Mouse (Mus musculus): Measurements from ENCODE around the gene Calr3.

The Calr3 gene

DNA sequence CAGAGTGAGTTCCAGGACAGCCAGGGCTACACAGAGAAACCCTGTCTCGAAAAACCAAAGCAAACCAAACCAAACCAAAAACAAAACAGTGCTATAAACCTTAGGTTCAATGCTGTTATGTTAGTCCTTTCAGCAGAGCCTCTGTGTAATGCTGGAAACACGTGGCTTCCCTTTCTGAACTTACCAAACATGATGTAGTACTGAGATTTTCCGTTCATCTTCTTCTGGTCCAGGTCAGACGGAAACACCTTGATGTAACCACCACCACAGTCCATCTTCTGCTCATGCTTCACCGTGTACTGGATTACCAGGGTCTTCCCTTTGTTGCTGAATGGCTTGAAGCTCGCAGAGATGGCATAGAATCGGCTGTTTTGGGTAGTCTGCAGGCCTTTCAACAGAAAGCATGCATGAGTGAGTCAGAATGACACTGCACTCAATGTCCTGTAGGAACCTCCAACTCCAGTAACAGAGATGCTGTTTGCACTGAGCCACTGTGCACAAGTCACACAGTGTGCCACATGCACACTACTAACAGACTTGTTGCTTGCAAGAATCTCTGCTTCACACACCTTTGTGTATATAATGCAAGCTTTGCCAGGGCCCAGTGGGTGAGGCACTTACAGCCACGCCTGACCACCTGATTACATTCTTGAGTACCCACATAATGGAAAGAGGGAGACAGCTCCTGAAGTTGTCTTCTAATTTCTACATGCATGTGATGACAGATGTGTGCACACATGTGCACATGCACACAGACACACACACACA, 5.2 kb downstream of the Calr3 start:
- in situ Hi-C loops (cut with MboI, MseI): no loop called here

DNA sequence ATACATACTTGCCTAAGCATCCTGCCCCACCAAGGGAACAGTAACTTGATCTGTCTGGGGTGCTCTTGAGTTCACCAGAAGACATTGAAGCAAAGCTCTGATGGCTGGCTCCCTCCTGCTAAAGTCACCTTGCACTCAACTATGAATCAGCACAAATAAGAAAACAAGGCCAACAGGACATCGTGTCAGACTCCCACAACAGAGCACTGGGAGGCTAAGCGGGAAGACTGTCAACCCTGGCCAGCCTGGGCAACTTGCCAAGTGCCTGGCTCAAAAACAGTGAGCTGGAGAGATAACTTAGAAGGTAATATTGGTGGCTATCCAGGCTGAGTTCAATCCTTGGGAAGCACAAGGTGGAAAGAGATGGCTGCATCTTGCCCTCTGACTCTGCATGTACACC, 8.7 kb downstream of the Calr3 start:
- in situ Hi-C loops (cut with MboI, MseI): no loop called here

GRCm38 (mm10) chr8:72429676-72430075, 14.0 kb downstream of the Calr3 start:
- in situ Hi-C loops (cut with MboI, MseI): no loop called here

DNA sequence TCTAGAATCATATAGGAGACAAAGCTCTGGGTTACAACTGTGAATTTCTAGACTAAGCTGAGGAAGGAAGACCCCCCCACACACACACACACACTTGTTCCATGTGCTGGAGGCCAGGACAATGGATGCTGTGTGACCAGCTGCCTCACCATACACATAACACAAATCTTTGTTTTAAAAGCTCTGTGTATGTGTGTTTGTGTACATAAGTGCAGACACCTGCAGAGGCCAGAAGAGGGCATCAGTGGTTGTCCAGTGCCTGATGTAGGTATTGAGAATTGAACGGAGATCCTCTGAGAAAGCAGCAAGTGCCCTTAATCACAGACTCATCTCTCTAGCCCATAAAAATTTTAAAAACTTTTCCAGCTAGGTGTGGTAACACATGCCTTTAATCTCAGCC, 20.7 kb downstream of the Calr3 start:
- in situ Hi-C loops (cut with MboI, MseI): loop anchor here (5.0 kb wide), 1 partner anchor 219 kb away; no protein-coding TSS in a partner anchor

DNA sequence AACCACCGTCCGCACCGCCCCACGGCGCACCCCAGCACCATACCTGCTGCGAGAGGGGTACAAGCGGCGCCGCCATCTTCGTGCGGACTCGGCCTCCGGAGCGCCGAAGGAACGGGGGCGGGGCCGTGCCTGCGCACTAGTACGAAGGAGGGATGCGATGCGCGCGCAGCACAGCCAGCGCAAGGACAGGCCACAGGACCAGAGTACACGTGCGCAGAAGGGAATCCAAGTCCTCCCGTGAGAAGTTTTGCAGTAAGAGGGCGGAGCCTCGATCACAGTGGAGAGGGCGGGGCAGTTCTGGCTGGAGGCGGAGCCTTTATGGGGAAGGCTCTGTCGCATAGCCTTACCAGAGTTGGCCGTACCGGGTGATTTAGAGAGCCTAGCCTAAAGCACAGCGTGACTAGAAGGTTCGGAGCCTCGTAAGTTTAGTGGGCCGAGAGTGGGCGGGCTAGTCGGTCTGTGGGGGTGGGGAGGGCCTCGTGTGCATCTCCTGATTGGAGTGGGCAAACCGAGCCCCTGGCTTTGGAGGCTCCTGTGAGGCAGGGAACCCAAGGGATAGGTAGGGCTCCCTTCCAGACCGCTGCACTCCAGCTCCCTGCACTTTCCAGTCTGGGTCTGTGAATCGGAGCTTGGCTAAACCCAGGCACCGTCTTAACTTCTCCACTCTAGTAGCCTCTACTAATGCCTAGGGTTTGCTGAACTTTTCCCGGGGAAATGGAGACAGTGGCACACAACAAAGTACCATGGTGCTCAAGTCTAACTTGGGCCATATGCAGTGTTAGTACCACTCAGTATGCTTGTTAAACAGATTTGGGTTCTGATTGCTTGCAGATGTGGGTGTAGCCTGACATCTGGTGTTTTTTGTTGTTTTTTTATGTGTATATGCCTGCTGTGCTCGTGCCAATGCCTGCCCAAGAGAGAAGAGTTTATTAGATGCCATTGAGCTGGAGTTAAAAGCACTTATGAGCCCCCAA, 22.0 kb downstream of the Calr3 start, which contains the start of gene Eps15l1:
TSS of gene Eps15l1 (minus strand) at position 99 of the 974 bp plus-strand sequence.
- in situ Hi-C loops (cut with MboI, MseI): loop anchor here (5.0 kb wide), 1 partner anchor 221 kb away; no protein-coding TSS in a partner anchor

- in situ Hi-C loops (cut with MboI, MseI): loop anchor here (5.0 kb wide), 1 partner anchor 222 kb away; no protein-coding TSS in a partner anchor
Measured at GRCm38 (mm10) chr8:72420571-72421361, 22.9 kb downstream of the Calr3 start.

- in situ Hi-C loops (cut with MboI, MseI): no loop called here
Measured at GRCm38 (mm10) chr8:72418073-72418472, 25.6 kb downstream of the Calr3 start.

GRCm38 (mm10) chr8:72415252-72415651, 28.4 kb downstream of the Calr3 start:
- in situ Hi-C loops (cut with MboI, MseI): no loop called here

- in situ Hi-C loops (cut with MboI, MseI): no loop called here
Measured at GRCm38 (mm10) chr8:72413839-72414238, 29.8 kb downstream of the Calr3 start.

- in situ Hi-C loops (cut with MboI, MseI): no loop called here
Measured at GRCm38 (mm10) chr8:72409443-72409842, 34.2 kb downstream of the Calr3 start.

DNA sequence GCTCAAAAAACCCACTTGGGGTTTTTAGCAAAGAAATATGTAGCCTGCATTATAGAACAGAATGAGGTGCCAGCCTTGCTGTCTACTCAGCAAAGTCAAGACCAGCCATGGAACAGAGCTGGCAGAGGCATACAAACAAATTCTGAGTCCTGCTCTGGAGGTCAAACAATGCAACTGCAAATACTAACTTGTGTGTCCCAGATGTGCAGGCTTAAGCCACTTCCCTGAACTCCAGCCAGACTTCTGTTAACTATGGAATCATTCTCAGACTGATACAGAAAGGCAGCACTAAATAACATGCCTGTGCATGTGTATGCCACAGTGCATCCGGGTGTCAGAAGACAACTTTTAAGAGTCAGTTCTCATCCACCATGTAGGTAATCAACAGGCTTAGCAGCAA, 35.8 kb downstream of the Calr3 start:
- in situ Hi-C loops (cut with MboI, MseI): no loop called here

- in situ Hi-C loops (cut with MboI, MseI): no loop called here
Measured at GRCm38 (mm10) chr8:72402981-72403380, 40.7 kb downstream of the Calr3 start.

- in situ Hi-C loops (cut with MboI, MseI): no loop called here
Measured at GRCm38 (mm10) chr8:72401381-72401780, 42.3 kb downstream of the Calr3 start.

GRCm38 (mm10) chr8:72385737-72386136, 57.9 kb downstream of the Calr3 start:
- in situ Hi-C loops (cut with MboI, MseI): loop anchor here (10.0 kb wide), 1 partner anchor 259 kb away; the partner anchor contains the start of gene Nwd1

GRCm38 (mm10) chr8:72382395-72382794, 61.3 kb downstream of the Calr3 start:
- in situ Hi-C loops (cut with MboI, MseI): loop anchor here (10.0 kb wide), 1 partner anchor 262 kb away; the partner anchor contains the start of gene Nwd1

- in situ Hi-C loops (cut with MboI, MseI): loop anchor here (10.0 kb wide), 1 partner anchor 264 kb away; the partner anchor contains the start of gene Nwd1
Measured at GRCm38 (mm10) chr8:72380656-72381055, 63.0 kb downstream of the Calr3 start.

GRCm38 (mm10) chr8:72376900-72377299, 66.8 kb downstream of the Calr3 start:
- in situ Hi-C loops (cut with MboI, MseI): no loop called here

- in situ Hi-C loops (cut with MboI, MseI): no loop called here
Measured at GRCm38 (mm10) chr8:72376309-72376708, 67.4 kb downstream of the Calr3 start.

DNA sequence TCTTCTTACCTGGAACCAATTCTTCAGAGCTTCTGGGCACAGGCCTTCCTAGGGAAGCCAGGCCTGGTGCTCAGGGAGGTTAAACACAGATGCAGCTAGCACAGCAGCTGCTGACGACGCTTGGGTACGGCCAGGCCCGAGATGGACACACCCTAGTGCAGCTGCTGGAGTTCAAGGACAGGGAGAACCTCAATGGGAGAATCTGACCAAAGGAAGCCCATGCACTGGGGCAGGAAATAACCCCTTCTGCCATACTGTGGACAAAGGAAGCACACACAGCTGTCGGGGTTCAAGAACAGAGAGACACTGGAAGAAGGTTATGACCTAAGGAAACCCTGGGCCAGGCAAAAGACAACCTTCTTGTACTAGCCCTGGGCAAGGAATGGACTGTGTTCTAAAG, 68.5 kb downstream of the Calr3 start:
- in situ Hi-C loops (cut with MboI, MseI): no loop called here

All from T-helper 1 cell (primary cell).